Mouse (Mus musculus) ES-E14 (cell line): ENCODE measurements at regions not wholly inside any gene's neighbourhood (a gene's known extent, or its start where the extent isn't known, plus 50 kb on each side); places are given as distances from the start of the nearest gene placed in this dataset.
A peak's percentile ranks its signal among the peaks of the same experiment; 100 is the strongest.

ENCODE experiments used
- DNase-seq: peaks from one replicate; pipeline ENCODE4 v3.0.0-alpha.2; 2013; ENCODE audit warnings: low read depth, low spot score
- H3K27ac ChIP-seq: 2 replicates; pipeline ENCODE4 v1.5.1; 2012; ENCODE audit warnings: low read depth, mild to moderate bottlenecking, low read length, moderate library complexity, mixed read lengths; ENCODE audit not compliant: poor library complexity, insufficient read depth, severe bottlenecking
- H3K36me3 ChIP-seq: 2 replicates; pipeline ENCODE4 v1.6.1; 2012; ENCODE audit warnings: mild to moderate bottlenecking, low read length, moderate library complexity, mixed read lengths; ENCODE audit not compliant: control insufficient read depth, poor library complexity, insufficient read depth, severe bottlenecking
- H3K4me1 ChIP-seq, 2 experiments: fragments of 150-350 bp in 1 of 2; sonication (generic) in 1 of 2; 2 replicates each; pipeline ENCODE4 v1.6.1; 2012; ENCODE audit warnings: low read length in 2 of 2, mild to moderate bottlenecking in 1 of 2, mixed read lengths in 1 of 2; ENCODE audit not compliant: control insufficient read depth in 2 of 2, insufficient read depth in 2 of 2, poor library complexity in 1 of 2
- H3K4me3 ChIP-seq, 2 experiments: fragments of 150-350 bp in 1 of 2; sonication (generic) in 1 of 2; 2 replicates each; pipeline ENCODE4 v1.5.1; 2012; ENCODE audit warnings: low read length in 2 of 2, low read depth in 1 of 2, mild to moderate bottlenecking in 1 of 2, mixed read lengths in 1 of 2; ENCODE audit not compliant: insufficient read depth in 1 of 2, poor library complexity in 1 of 2, severe bottlenecking in 1 of 2
- H3K9ac ChIP-seq: 2 replicates; pipeline ENCODE4 v1.6.1; 2012; ENCODE audit warnings: low read depth, mild to moderate bottlenecking, low read length, mixed read lengths; ENCODE audit not compliant: poor library complexity, insufficient read depth, severe bottlenecking
- H3K9me3 ChIP-seq: fragments of 150-350 bp; sonication (generic); 2 replicates; pipeline ENCODE4 v1.6.1; 2012; ENCODE audit warnings: low read depth, mild to moderate bottlenecking, low read length; ENCODE audit not compliant: control insufficient read depth, insufficient read depth
- CHD2 ChIP-seq: IDR thresholded peaks from 2 replicates; pipeline ENCODE4 v1.6.1; 2014; ENCODE audit warnings: mild to moderate bottlenecking, low read depth, low read length, inconsistent platforms
- HCFC1 ChIP-seq: IDR thresholded peaks from 2 replicates; pipeline ENCODE4 v1.6.1; 2012; ENCODE audit warnings: low read length, inconsistent platforms, borderline replicate concordance; ENCODE audit not compliant: insufficient read depth
- MAFK ChIP-seq: IDR thresholded peaks from 2 replicates; pipeline ENCODE4 v1.6.1; 2014; ENCODE audit warnings: mild to moderate bottlenecking, low read depth, low read length, inconsistent platforms; ENCODE audit not compliant: insufficient read depth
- ZC3H11A ChIP-seq: IDR thresholded peaks from 2 replicates; pipeline ENCODE4 v1.6.1; 2012; ENCODE audit warnings: low read depth, mild to moderate bottlenecking, inconsistent platforms, low read length, borderline replicate concordance
- ZNF384 ChIP-seq: IDR thresholded peaks from 2 replicates; pipeline ENCODE4 v1.6.1; 2012; ENCODE audit warnings: low read depth, low read length, inconsistent platforms
- in situ Hi-C, 2 experiments: fragments of 600-800 bp; cut with MboI; formaldehyde crosslinking; loops; one replicate each; pipeline ENCODE4 v1.15.1; 2025; ENCODE audit warnings: low sequenced_read_pairs in 2 of 2, inconsistent platforms in 1 of 2; ENCODE audit not compliant: unreplicated experiment in 2 of 2

GRCm38 (mm10) chr5:119594541-119594940, 75.9 kb upstream of the Tbx3 start:
- Histone ChIP-seq H3K27ac (no peak overlapping the region), H3K36me3 (no peaks in the 10 kb centered on the region), H3K9me3 (no peaks in the 10 kb centered on the region), H3K4me3 (no peak overlapping the region), H3K4me1 (peaks cover 0 to 4% of the 10 kb centered on the region in 2 experiments; a peak in 3 of 4 replicates), H3K9ac (no peak overlapping the region)
- no peak for DNase-seq
- in situ Hi-C loops = no loop called here
- TF ChIP-seq MAFK = no peak
- no peak for TF ChIP-seq CHD2
- no peak for TF ChIP-seq ZC3H11A
- TF ChIP-seq ZNF384 = no peak
- TF ChIP-seq HCFC1 = no peak

GRCm38 (mm10) chr5:119596295-119596993, 74.0 kb upstream of the Tbx3 start:
- in situ Hi-C loops = no loop called here
- H3K27ac ChIP-seq = no peak overlapping the region
- H3K9ac ChIP-seq = 0 out of 2 replicates have a peak overlapping the region, but pooled peaks have one; percentile 2
- no peak overlapping the region for H3K4me3 ChIP-seq
- no peaks in the 10 kb centered on the region for H3K36me3 ChIP-seq
- H3K4me1 ChIP-seq = peaks cover 0 to 4% of the 10 kb centered on the region in 2 experiments; a peak in 2 of 4 replicates
- DNase-seq = no peak
- TF ChIP-seq ZC3H11A (no peak), HCFC1 (no peak), ZNF384 (no peak), CHD2 (no peak), MAFK (no peak)
- no peaks in the 10 kb centered on the region for H3K9me3 ChIP-seq

DNA sequence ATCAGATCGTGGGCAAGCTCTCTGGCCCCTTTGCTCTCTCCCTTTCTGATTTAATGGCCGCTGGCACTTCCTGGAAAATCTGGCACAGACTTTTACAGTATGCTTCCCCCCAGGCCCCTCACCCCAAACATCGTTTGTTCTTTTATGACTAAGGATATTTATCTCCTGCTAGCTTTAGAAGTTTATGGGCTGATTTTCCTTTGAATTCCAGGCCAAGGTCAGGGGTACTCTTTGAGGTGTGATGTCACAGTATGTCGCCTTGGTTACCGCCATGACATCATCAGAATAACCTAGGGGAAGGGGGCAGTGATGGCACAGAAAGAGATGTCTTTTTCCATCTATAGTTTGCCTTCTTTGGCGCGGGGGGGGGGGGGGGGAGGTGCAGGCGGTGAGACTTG, 73.5 kb upstream of the Tbx3 start:
- Histone ChIP-seq H3K4me1 (peaks cover 0 to 4% of the 10 kb centered on the region in 2 experiments; a peak in 1 of 4 replicates), H3K9ac (0 out of 2 replicates have a peak overlapping the region, but pooled peaks have one; percentile 2), H3K27ac (no peak overlapping the region), H3K36me3 (no peaks in the 10 kb centered on the region), H3K4me3 (no peak overlapping the region), H3K9me3 (no peaks in the 10 kb centered on the region)
- in situ Hi-C loops = no loop called here
- TF ChIP-seq ZC3H11A (no peak), MAFK (no peak), HCFC1 (no peak), ZNF384 (no peak), CHD2 (no peak)
- DNase-seq = no peak

- Histone ChIP-seq H3K9ac (no peak overlapping the region), H3K4me3 (no peak overlapping the region), H3K36me3 (no peaks in the 10 kb centered on the region), H3K27ac (no peak overlapping the region), H3K9me3 (no peaks in the 10 kb centered on the region), H3K4me1 (peaks cover 0 to 4% of the 10 kb centered on the region in 2 experiments; a peak in 1 of 4 replicates)
- in situ Hi-C loops = no loop called here
- TF ChIP-seq ZC3H11A (no peak), HCFC1 (no peak), MAFK (no peak), ZNF384 (no peak), CHD2 (no peak)
- DNase-seq = no peak
Observed at GRCm38 (mm10) chr5:119597530-119597929, 72.9 kb upstream of the Tbx3 start.
